Mouse (Mus musculus): ENCODE measurements around the gene Syt6. TPM values are rescaled to one million over a fixed set of nuclear protein-coding genes. Genes with fewer than 3 reads are reported as not detected.
A peak's percentile ranks its signal among the peaks of the same experiment; 100 is the strongest.

Syt6 gene
- polyA plus RNA-seq, 1 experiment from 2014 or later, result 0.74 TPM

DNA sequence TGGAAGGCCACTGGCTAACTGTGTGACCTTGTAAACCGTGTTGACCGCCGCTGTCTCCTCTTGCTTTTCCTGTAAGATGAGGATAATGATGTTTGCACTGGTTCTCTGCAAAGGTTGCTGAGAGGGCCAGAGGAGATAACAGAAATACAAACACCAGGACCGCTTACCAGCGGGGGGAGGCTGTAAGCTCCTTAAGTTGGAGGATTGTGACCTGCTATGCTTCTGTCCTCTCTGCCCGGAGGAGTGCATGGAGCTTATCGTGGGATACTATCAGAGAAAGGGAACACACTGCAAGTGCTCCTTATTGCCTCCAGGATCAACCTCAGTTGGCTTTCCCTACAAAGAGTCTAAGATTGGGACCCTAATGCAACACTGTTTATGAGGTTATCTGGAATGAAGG, 97.7 kb downstream of the Syt6 start:
- no peak for DNase-seq (ENCODE audit: low spot score)
- WGBS, result 27% methylated on average over 7 of the region's 7 CpGs
- no peak overlapping the region for H3K4me3 ChIP-seq

DNA sequence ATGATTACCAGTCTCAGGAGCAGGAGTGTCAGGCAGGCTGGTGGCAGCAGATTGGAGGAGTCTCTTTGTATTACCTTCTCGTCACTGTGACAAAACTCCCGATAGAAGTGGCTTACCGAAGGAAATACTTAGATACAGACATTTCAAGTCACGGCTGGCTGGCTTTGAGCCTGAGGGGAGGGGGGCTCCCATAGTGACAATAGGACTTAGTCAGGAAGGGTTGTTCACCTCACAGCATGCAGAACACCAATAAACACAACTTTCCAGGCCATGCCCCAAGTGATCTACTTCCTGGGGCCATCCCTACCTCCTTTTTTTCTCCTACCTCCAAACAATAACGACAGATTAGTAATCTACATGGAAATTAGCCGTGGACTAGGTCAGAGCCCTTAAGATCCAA, 103.8 kb downstream of the Syt6 start:
- Histone ChIP-seq H3K27ac (replicated peaks) (no peak overlapping the region), H3K36me3 (no peaks in the 10 kb centered on the region), H3K4me3 (no peak overlapping the region), H3K9me3 (replicated peaks) (no peaks in the 10 kb centered on the region), H3K27me3 (ENCODE audit: low read depth, poor library complexity, severe bottlenecking) (peaks cover 26% of the 10 kb centered on the region), H3K4me1 (peaks cover 29% of the 10 kb centered on the region)
- WGBS, result 17% methylated on average over 6 of the region's 6 CpGs
- DNase-seq (ENCODE audit: low spot score), result peak; percentile 17

More for the DNA sequence above, 97.7 kb downstream of the Syt6 start:
- H3K36me3 ChIP-seq, result no peaks in the 10 kb centered on the region
- H3K27ac ChIP-seq (replicated peaks), result no peak overlapping the region
- peaks cover 5% of the 10 kb centered on the region; the same call in 1 of the 2 replicates for H3K27me3 ChIP-seq (ENCODE audit: low read depth, poor library complexity, severe bottlenecking)
- H3K9me3 ChIP-seq (replicated peaks), result no peaks in the 10 kb centered on the region
- peaks cover 7% of the 10 kb centered on the region for H3K4me1 ChIP-seq

DNA sequence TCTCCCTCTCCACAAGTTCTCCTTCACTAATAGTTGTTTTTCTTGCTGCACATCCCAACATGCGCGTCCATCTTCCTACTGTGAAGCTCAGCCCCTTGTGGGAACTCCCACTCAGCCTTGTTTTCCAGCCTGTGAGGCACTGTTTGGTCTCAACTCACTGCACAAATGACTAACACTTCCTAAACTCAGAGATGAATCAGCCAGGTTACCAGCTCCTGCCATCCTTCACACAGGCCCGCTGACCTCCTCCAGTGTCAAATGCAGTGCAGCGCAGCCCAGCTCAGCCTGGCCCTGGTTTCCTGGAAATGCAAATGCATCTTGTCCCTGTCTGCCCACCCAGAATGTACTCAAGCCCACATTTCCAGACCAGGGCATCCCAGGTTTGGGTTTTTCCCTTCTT, 107.4 kb downstream of the Syt6 start:
- no peaks in the 10 kb centered on the region for H3K36me3 ChIP-seq
- peaks cover 31% of the 10 kb centered on the region for H3K4me1 ChIP-seq
- WGBS, result 44% methylated on average over 4 of the region's 4 CpGs
- H3K4me3 ChIP-seq, result no peak overlapping the region
- H3K27ac ChIP-seq (replicated peaks), result peak overlapping the region; percentile 38; the same call in 1 of the 2 replicates
- H3K9me3 ChIP-seq (replicated peaks), result no peaks in the 10 kb centered on the region
- DNase-seq (ENCODE audit: low spot score), result peak; percentile 14
- H3K27me3 ChIP-seq (ENCODE audit: low read depth, poor library complexity, severe bottlenecking), result peaks cover 37% of the 10 kb centered on the region

DNA sequence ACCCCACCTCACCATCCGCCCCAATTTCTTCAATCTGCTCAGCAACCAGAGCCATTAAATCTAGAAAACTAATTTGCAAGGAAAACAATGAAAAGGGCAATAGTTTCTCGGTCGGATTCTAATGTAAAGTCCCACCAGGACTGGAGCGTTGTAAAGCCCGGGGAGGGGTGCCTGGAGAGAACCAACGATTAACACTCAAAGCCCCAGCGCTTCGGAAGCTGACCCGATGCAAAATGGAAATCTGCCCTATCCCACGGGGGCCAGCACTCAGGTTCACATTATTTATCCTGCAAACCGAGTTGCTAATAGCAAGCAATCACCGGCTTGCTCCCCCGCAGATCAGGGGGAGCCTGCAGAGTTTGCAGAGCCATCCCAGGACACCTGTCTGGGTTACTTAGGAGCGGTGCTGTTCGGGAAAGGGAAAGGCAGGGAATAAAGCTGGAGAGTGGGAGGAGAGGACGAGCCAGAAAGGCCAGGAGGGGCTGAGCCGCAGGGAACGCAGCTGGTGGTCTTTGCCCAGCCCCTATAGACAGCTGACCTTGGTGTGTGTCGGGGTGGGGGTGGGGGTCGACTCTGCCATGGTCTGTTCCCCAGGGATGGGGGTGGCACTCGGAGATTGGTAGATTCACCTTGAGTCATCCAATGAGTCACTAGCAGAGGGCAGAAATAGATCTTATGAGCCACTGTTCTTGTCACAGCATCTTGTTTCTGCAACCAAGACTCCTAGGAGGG, 108.4 kb downstream of the Syt6 start:
- peak overlapping the region; percentile 57 for H3K27ac ChIP-seq (replicated peaks)
- peak overlapping the region; percentile 42 for H3K4me3 ChIP-seq
- peaks cover 31% of the 10 kb centered on the region for H3K4me1 ChIP-seq
- H3K27me3 ChIP-seq (ENCODE audit: low read depth, poor library complexity, severe bottlenecking), result peaks cover 37% of the 10 kb centered on the region
- WGBS, result 5% methylated on average over 21 of the region's 21 CpGs
- H3K9me3 ChIP-seq (replicated peaks), result no peaks in the 10 kb centered on the region
- peak; percentile 29 for DNase-seq (ENCODE audit: low spot score)
- no peaks in the 10 kb centered on the region for H3K36me3 ChIP-seq

DNA sequence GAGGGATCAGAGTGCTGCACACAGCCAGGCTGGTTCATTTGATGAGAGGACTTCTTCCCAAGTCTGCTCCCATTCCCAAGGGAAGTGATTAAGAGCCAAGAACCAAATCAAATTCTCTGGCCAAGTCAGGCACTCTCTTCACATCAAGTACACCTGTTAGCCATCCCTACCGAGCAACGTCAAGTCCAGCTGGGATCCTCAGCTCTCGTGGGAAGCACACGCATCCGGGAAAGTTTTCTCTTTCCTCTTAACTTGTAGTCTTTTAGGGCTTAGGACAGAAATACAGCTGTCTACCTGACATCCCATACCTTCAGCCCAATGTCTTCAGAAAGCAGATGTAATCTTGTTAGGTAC, 108.9 kb downstream of the Syt6 start:
- Histone ChIP-seq H3K4me3 (peak overlapping the region; percentile 42; the same call in 1 of the 2 replicates), H3K27ac (replicated peaks) (no peak overlapping the region), H3K4me1 (peaks cover 26% of the 10 kb centered on the region), H3K36me3 (no peaks in the 10 kb centered on the region), H3K27me3 (ENCODE audit: low read depth, poor library complexity, severe bottlenecking) (peaks cover 37% of the 10 kb centered on the region), H3K9me3 (replicated peaks) (no peaks in the 10 kb centered on the region)
- DNase-seq (ENCODE audit: low spot score), result no peak
- 42% methylated on average over 5 of the region's 5 CpGs for WGBS

DNA sequence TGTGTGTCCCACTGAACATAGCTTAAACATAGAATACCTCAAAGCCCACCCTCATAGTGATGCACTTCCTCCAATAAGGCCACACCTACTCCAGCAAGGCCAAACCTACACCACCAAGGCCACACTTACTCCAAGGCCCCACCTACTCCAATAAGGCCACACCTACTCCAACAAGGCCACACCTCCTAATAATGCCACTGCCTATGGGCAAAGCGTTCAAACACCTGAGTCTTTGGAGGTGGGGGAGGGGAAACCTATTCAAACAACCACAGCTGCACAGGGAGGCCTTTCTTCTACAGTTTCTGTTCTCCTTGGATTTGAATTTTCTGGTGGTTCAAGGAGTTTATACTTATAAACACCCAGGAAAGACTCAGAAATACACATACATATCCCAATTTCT, 114.0 kb downstream of the Syt6 start:
- Histone ChIP-seq H3K9me3 (replicated peaks) (no peaks in the 10 kb centered on the region), H3K36me3 (no peaks in the 10 kb centered on the region), H3K4me3 (no peak overlapping the region), H3K4me1 (no peaks in the 10 kb centered on the region), H3K27me3 (ENCODE audit: low read depth, poor library complexity, severe bottlenecking) (peaks cover 10% of the 10 kb centered on the region; the same call in 1 of the 2 replicates), H3K27ac (replicated peaks) (no peak overlapping the region)
- DNase-seq (ENCODE audit: low spot score), result no peak
- 74% methylated on average over 1 of the region's 1 CpGs for WGBS

DNA sequence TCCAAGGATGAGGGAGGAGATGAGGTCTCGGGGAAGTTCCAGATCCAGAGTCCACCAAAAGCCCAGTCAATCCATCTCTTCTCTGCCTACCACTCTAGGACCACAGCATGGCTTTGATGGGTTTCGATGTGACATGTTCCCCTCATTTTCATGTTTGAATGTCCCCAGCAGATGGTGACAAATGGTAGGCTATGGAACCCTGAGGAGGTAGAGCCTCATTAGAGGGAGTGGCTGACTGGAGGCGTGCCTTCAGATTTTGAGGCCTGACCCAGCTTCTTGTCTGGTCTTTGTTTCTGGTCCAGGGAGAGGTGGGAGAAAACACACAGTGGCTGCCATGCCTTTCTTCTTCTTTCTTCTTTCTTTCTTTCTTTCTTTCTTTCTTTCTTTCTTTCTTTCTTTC, 115.5 kb downstream of the Syt6 start:
- WGBS, result 86% methylated on average over 3 of the region's 3 CpGs
- H3K9me3 ChIP-seq (replicated peaks), result no peaks in the 10 kb centered on the region
- no peak for DNase-seq (ENCODE audit: low spot score)

More for the DNA sequence above, 115.5 kb downstream of the Syt6 start:
- Histone ChIP-seq H3K36me3 (no peaks in the 10 kb centered on the region), H3K27ac (replicated peaks) (no peak overlapping the region), H3K4me3 (no peak overlapping the region), H3K27me3 (ENCODE audit: low read depth, poor library complexity, severe bottlenecking) (no peaks in the 10 kb centered on the region), H3K4me1 (no peaks in the 10 kb centered on the region)

Small RNA genes lying within 50 kb of the gene (microRNA-seq; reads per million reads assigned to microRNA genes)
- gene Gm25325, result not detected

Other genes with a start within 250 kb of the Syt6 start
- 0.10 and 0.11 TPM in 2 replicates for gene Atg4a-ps, start 70.8 kb downstream of the Syt6 start, polyA plus RNA-seq (2016; fragmentation: Nextera tagmentation; extraction: Ambion mirVana)
- 9.9 TPM in 2 replicates for gene Olfml3, start 162.8 kb downstream of the Syt6 start, polyA plus RNA-seq (2016; fragmentation: Nextera tagmentation; extraction: Ambion mirVana)
- not detected in 2 replicates for gene Gm10964, start 164.1 kb downstream of the Syt6 start, polyA plus RNA-seq (2016; fragmentation: Nextera tagmentation; extraction: Ambion mirVana)
- gene Hipk1, start 216.3 kb downstream of the Syt6 start, polyA plus RNA-seq (2016; fragmentation: Nextera tagmentation; extraction: Ambion mirVana), result 9.9 and 10.8 TPM in 2 replicates
- gene Dclre1b, start 234.2 kb downstream of the Syt6 start, polyA plus RNA-seq (2016; fragmentation: Nextera tagmentation; extraction: Ambion mirVana), result 34.8 and 40.8 TPM in 2 replicates
- gene Ap4b1, start 234.3 kb downstream of the Syt6 start, polyA plus RNA-seq (2016; fragmentation: Nextera tagmentation; extraction: Ambion mirVana), result 21.1 and 23.3 TPM in 2 replicates
- 0.22 TPM in 2 replicates for gene Gm43064, start 234.3 kb downstream of the Syt6 start, polyA plus RNA-seq (2016; fragmentation: Nextera tagmentation; extraction: Ambion mirVana)

Data from midbrain, embryonic 10.5 days (tissue).